ENCODE assay signal across 28 mouse cellular contexts in the genomic region with DNA sequence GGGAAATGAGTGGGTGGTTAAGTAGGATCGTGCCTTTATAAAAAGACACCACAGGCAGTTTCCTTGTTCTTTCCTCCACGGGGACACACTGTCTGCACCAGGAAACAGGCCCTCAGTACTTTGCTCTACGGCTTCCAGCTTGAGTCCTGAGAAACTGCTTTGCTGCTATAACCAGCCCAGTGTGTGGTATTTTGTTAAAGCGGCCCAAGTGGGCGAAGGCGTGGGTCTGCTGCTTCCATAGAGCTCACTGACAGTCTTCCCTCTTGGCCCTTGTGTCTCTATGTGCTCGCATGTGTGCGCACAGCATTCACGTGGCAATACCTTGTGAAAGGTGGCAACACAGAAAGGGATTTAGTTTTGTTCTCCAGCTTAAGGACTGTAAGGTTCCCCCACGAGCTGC. TPM values are rescaled to one million over a fixed set of nuclear protein-coding genes. Genes with fewer than 3 reads are reported as not detected.
A peak's percentile ranks its signal among the peaks of the same experiment; 100 is the strongest.
DNase-seq lines count a peak whose midpoint lies in the region; ATAC-seq and TF ChIP-seq lines count a peak whose summit lies in the region.
"Had no signal": no experiment of that assay in that cellular context is flagged by ENCODE, and none has a peak within 500 bp of the region (broad histone marks: within the 10 kb centered on the region; RNA-seq: fewer than 3 reads in every experiment).

No protein-coding gene starts in this region.

- no peak for DNase-seq in cerebellum, adult 2 months
- no peak for DNase-seq in cerebellum, adult 8-10 months
- peak; percentile 44 for DNase-seq in layer of hippocampus, adult 11-12 months (ENCODE audit: low spot score)
- no peak for DNase-seq in layer of hippocampus, postnatal 25 days (ENCODE audit: extremely low spot score in 1 of 2, low spot score in 1 of 2)
- DNase-seq in midbrain, embryonic 10.5 days (ENCODE audit: low spot score), result peak; percentile 9
- peak; percentile 32 for DNase-seq in testis, postnatal 10 days (ENCODE audit: low spot score)
- no peak for DNase-seq in testis, postnatal 14 days (ENCODE audit: low spot score)
- DNase-seq: adrenal gland, adult 8-10 months; cerebellum, adult 9-10 months; cerebellum, postnatal 36 days; gastrocnemius, postnatal 10 days; heart, postnatal 4 days; kidney, adult 8-10 months; kidney, postnatal 10 days; lung, embryonic 14.5 days; lung, postnatal 14 days; thymus, postnatal 14 days had no signal

- H3K36me3 ChIP-seq in midbrain, embryonic 10.5 days, result peaks cover 93% of the 10 kb centered on the region
- H3K36me3 ChIP-seq in midbrain, embryonic 16.5 days (ENCODE audit: control insufficient read depth, insufficient read depth, low read length), result peaks cover 66% of the 10 kb centered on the region

- 91% methylated on average over 10 of the region's 10 CpGs for WGBS in cerebellum, adult 2 months
- 90% methylated on average over 10 of the region's 10 CpGs for WGBS in midbrain, embryonic 10.5 days
- 88% methylated on average over 10 of the region's 10 CpGs for WGBS in midbrain, embryonic 16.5 days

- H3K4me1 ChIP-seq in cerebellum, adult 2 months (ENCODE audit: control insufficient read depth, insufficient read depth, low read length), result no peaks in the 10 kb centered on the region
- no peaks in the 10 kb centered on the region for H3K4me1 ChIP-seq in midbrain, embryonic 10.5 days
- no peaks in the 10 kb centered on the region for H3K4me1 ChIP-seq in midbrain, embryonic 16.5 days (ENCODE audit: control insufficient read depth, insufficient read depth, low read length)
- H3K4me1 ChIP-seq: heart, embryonic 15.5 days; hindbrain, embryonic 13.5 days; limb, embryonic 10.5 days; limb, embryonic 15.5 days; neural tube, embryonic 13.5 days had no signal

- ATAC-seq in midbrain, embryonic 16.5 days, result no peak
- ATAC-seq: forebrain, embryonic 14.5 days; intestine, embryonic 16.5 days had no signal

- H3K4me2 ChIP-seq in midbrain, embryonic 16.5 days (ENCODE audit: low read length), result no peak overlapping the region
- H3K4me2 ChIP-seq: heart, embryonic 15.5 days; hindbrain, embryonic 13.5 days; limb, embryonic 15.5 days; lung, embryonic 14.5 days; neural tube, embryonic 13.5 days had no signal

- H3K9ac ChIP-seq in midbrain, embryonic 16.5 days (ENCODE audit: low read depth, low read length), result no peak overlapping the region
- H3K9ac ChIP-seq: heart, embryonic 15.5 days; hindbrain, embryonic 13.5 days; limb, embryonic 15.5 days; liver, embryonic 14.5 days; lung, embryonic 14.5 days; neural tube, embryonic 13.5 days had no signal

- 0 out of 2 replicates have a peak overlapping the region, but pooled peaks have one; percentile 21 for H3K27ac ChIP-seq in cerebellum, adult 2 months (ENCODE audit: insufficient read depth, low read length)
- no peak overlapping the region for H3K27ac ChIP-seq in midbrain, embryonic 10.5 days (replicated peaks)
- H3K27ac ChIP-seq in midbrain, embryonic 16.5 days (ENCODE audit: low read length), result no peak overlapping the region
- H3K27ac ChIP-seq: heart, embryonic 15.5 days; hindbrain, embryonic 13.5 days; limb, embryonic 10.5 days; limb, embryonic 15.5 days; liver, embryonic 14.5 days; neural tube, embryonic 13.5 days had no signal

- H3K4me3 ChIP-seq in cerebellum, adult 2 months (replicated peaks; ENCODE audit: insufficient read depth, low read depth, low read length), result no peak overlapping the region
- no peak overlapping the region for H3K4me3 ChIP-seq in midbrain, embryonic 10.5 days
- no peak overlapping the region for H3K4me3 ChIP-seq in midbrain, embryonic 16.5 days (ENCODE audit: low read depth, low read length)
- H3K4me3 ChIP-seq: heart, embryonic 15.5 days; hindbrain, embryonic 13.5 days; limb, embryonic 10.5 days; limb, embryonic 15.5 days; neural tube, embryonic 13.5 days had no signal

- no peak for TF ChIP-seq POLR2A in cerebellum, adult 2 months (IDR thresholded peaks at IDR 0.05; ENCODE audit: borderline replicate concordance, insufficient read depth, low read length)

- no peaks in the 10 kb centered on the region for H3K9me3 ChIP-seq in midbrain, embryonic 10.5 days (replicated peaks)
- H3K9me3 ChIP-seq in midbrain, embryonic 16.5 days (replicated peaks; ENCODE audit: control insufficient read depth, low read length, poor library complexity, severe bottlenecking), result no peaks in the 10 kb centered on the region
- H3K9me3 ChIP-seq: G1E; heart, embryonic 15.5 days; hindbrain, embryonic 13.5 days; limb, embryonic 10.5 days; limb, embryonic 15.5 days; neural tube, embryonic 13.5 days had no signal

- no peaks in the 10 kb centered on the region for H3K27me3 ChIP-seq in cerebellum, adult 2 months (ENCODE audit: control insufficient read depth, insufficient read depth, low read length)
- no peaks in the 10 kb centered on the region for H3K27me3 ChIP-seq in midbrain, embryonic 10.5 days (ENCODE audit: low read depth, poor library complexity, severe bottlenecking)
- H3K27me3 ChIP-seq in midbrain, embryonic 16.5 days (ENCODE audit: control insufficient read depth, insufficient read depth, low read depth, low read length), result no peaks in the 10 kb centered on the region
- H3K27me3 ChIP-seq: CH12.LX; heart, embryonic 15.5 days; hindbrain, embryonic 13.5 days; limb, embryonic 15.5 days; neural tube, embryonic 13.5 days had no signal

- TF ChIP-seq CTCF in cerebellum, adult 2 months (IDR thresholded peaks at IDR 0.05; ENCODE audit: borderline replicate concordance, insufficient read depth, low read depth, low read length), result no peak

RNA-seq across cellular contexts. Expression of a gene that starts 13.3 kb away (rescaled TPM):
- 33.8 TPM in 2 replicates for polyA plus RNA-seq in cerebellum, adult 2 months (2012; rRNA removed)
- 10 to 100 TPM; 42.3 to 45.1 TPM for total RNA-seq in layer of hippocampus, postnatal 25 days (2021)
- 27.4 and 34.7 TPM in 2 replicates for polyA plus RNA-seq in midbrain, embryonic 10.5 days (2016; fragmentation: Nextera tagmentation; extraction: Ambion mirVana)
- polyA plus RNA-seq in midbrain, embryonic 16.5 days (2015; fragmentation: Nextera tagmentation; extraction: Ambion mirVana), result 50.0 and 54.3 TPM in 2 replicates

RNA-seq across cellular contexts. Expression of a gene that starts 32.6 kb away (rescaled TPM):
- 5.2 and 6.2 TPM in 2 replicates for polyA plus RNA-seq in cerebellum, adult 2 months (2012; rRNA removed)
- 10 to 100 TPM; 11.6 to 12.8 TPM for total RNA-seq in layer of hippocampus, postnatal 25 days (2021)
- 68.1 and 80.9 TPM in 2 replicates for polyA plus RNA-seq in midbrain, embryonic 10.5 days (2016; fragmentation: Nextera tagmentation; extraction: Ambion mirVana)
- 17.8 and 18.5 TPM in 2 replicates for polyA plus RNA-seq in midbrain, embryonic 16.5 days (2015; fragmentation: Nextera tagmentation; extraction: Ambion mirVana)
- total RNA-seq: G1E had no signal
- polyA plus RNA-seq: G1E had no signal

Comparison
In these comparisons a context has a peak if more than half of its experiments do, and no peak if none do; other contexts are left out.
1. DNase-seq: peak in layer of hippocampus, adult 11-12 months (single experiment), midbrain, embryonic 10.5 days (single experiment) and testis, postnatal 10 days (single experiment); none in cerebellum, adult 2 months (0 of 2), cerebellum, adult 8-10 months (single experiment), layer of hippocampus, postnatal 25 days (0 of 2) and testis, postnatal 14 days (single experiment).